Mouse (Mus musculus) layer of hippocampus, adult 9-10 months (tissue): ENCODE measurements around the gene Tmem236.
"Not testable (repeated sequence)": the region's sequence is repeated elsewhere in the genome, so short reads cannot be mapped to it uniquely, and the experiment has no call there.

ENCODE experiments used
- DNase-seq: peaks from one replicate; pipeline ENCODE4 v3.0.0; 2022; ENCODE audit warnings: low spot score

Gene Tmem236

DNA sequence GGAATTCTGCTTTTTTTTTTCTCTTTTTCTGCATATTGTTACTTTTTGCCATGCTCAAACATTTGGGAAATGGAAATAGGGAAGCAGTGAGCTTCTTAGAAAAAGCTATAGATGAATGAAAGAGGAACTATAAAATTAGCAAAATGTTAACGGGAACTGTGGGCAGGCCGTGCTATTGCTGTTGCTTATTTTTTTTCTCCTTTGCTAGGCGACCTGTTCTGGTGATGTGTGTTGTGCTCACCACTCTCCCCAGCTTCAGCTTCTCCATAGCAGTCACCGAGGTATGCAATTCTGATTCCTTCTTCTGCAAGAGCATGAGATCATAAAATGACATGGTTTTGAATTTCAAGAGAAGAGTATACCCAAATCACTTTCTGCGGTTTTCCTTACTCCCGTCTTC, 17.7 kb downstream of the Tmem236 start:
- DNase-seq, result no peak

DNA sequence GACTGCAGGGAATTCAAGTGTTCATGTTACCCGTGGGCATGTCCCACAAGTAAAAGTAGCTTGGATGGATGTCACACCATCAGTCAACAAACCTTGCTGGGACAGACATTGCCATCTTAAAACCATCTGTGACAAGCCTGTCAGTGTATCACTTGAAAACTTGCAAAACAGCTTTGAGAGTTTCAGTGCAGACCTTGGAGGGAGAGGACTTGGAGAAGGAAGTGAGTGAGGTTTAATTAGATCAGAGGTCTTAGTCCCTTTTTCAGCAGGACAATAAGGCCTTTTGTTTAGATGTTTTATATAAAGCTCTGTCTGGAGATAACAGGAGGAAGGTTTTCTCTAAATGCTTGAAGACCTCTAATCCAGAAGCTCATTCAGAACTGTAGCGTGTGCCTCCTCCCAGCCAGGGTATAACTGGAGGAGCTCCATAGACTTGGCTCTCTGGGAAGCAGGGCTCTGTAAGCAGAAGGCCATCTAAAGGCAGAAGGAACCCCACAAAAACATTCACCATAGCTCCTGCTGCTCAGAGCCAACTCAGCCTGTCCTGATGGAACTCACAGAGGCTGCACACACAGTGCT, 24.1 kb downstream of the Tmem236 start:
- not testable (repeated sequence) for DNase-seq

GRCm38 (mm10) chr2:14199621-14200020, 25.3 kb downstream of the Tmem236 start:
- DNase-seq, result no peak

DNA sequence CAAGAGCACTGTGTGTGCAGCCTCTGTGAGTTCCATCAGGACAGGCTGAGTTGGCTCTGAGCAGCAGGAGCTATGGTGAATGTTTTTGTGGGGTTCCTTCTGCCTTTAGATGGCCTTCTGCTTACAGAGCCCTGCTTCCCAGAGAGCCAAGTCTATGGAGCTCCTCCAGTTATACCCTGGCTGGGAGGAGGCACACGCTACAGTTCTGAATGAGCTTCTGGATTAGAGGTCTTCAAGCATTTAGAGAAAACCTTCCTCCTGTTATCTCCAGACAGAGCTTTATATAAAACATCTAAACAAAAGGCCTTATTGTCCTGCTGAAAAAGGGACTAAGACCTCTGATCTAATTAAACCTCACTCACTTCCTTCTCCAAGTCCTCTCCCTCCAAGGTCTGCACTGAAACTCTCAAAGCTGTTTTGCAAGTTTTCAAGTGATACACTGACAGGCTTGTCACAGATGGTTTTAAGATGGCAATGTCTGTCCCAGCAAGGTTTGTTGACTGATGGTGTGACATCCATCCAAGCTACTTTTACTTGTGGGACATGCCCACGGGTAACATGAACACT, 26.6 kb downstream of the Tmem236 start:
- DNase-seq, result not testable (repeated sequence)

DNA sequence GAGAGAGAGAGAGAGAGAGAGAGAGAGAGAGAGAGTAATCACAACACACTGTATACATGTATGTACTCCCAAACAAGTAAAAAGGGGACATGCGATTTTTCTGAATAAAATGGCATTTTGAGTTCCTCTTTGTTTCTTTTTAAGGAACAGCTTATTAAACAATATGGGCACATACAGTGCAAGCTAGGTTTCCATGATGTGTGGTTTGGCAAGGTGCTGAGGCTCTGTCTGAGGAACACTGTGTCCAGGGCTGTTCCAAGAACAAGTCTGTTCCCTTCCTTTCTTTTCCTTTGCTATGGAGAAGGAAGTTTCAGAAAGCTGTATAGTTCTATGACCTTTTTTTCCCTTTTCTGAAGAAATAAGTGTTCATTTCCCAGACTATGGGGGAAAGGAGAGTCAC, 30.0 kb downstream of the Tmem236 start:
- no peak for DNase-seq

DNA sequence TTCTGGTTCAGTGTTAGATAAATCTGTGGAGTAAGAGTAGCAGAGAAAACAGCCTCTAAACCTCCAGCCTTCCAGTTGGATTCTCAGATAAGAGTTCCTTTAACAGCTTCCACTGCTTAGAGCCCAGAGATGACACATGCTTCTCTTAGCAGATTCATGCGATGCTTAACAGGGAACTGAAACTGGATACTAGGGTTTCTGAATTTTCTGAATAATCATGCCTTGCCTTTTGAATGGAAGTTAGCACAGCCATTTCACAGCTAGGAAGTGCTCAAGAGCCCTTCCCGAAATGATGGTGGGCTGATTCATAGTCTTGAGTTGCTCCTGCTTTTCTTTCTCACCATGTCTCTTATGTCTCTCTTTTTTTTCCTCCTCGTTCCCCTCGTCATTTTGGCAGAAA, 32.5 kb downstream of the Tmem236 start:
- DNase-seq, result no peak

DNA sequence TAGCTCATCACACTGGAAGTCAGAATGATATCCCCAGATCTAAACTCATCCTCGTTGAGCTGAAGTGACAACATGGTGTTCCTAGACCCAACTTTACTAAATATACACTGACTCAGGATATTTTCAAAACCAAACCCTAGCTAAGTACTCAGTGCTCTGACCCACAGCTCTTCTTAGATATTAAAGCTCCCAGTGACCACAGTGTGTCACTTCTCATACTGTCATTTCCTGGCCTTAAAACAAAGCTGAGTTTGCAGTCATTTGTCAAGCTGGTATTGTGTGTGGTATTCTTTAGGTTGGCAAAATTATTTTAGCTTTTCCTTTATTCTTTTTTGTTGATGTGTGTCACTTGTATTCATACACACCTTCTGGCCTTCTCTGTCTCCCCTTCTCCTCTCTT, 36.4 kb downstream of the Tmem236 start:
- no peak for DNase-seq

GRCm38 (mm10) chr2:14211606-14212005, 37.3 kb downstream of the Tmem236 start:
- DNase-seq, result no peak

GRCm38 (mm10) chr2:14214764-14215163, 40.4 kb downstream of the Tmem236 start:
- DNase-seq, result no peak

GRCm38 (mm10) chr2:14216653-14217052, 42.3 kb downstream of the Tmem236 start:
- DNase-seq, result no peak

GRCm38 (mm10) chr2:14218126-14218525, 43.8 kb downstream of the Tmem236 start:
- DNase-seq, result no peak

GRCm38 (mm10) chr2:14224387-14224786, 50.1 kb downstream of the Tmem236 start:
- DNase-seq, result no peak

GRCm38 (mm10) chr2:14228495-14228894, 54.2 kb downstream of the Tmem236 start:
- no peak for DNase-seq

GRCm38 (mm10) chr2:14229149-14229548, 54.8 kb downstream of the Tmem236 start, which contains the start of gene Mrc1:
Gene Mrc1, plus strand, starts transcription at chr2:14229392.
- DNase-seq, result no peak

- no peak for DNase-seq
Measured at GRCm38 (mm10) chr2:14229979-14230378, 55.7 kb downstream of the Tmem236 start.

DNA sequence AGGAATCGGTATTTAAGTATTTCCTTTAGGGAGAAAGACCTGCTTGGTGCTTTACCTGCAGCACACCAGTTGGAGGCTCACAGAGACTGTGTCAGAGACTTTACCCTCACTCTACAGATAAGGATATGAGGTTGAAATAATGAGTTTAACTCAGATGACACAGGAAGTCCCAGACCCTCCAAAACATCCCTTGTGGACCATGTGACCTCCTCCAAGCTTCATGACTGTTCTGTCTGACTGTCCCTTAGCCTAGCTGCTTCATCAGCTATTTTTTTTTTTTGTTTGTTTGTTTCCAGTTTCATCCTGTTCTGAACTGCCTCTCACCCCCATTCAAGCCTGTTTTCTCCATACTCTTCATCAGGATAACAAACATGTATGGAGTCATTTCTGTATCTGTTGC, 58.6 kb downstream of the Tmem236 start:
- DNase-seq, result no peak

DNA sequence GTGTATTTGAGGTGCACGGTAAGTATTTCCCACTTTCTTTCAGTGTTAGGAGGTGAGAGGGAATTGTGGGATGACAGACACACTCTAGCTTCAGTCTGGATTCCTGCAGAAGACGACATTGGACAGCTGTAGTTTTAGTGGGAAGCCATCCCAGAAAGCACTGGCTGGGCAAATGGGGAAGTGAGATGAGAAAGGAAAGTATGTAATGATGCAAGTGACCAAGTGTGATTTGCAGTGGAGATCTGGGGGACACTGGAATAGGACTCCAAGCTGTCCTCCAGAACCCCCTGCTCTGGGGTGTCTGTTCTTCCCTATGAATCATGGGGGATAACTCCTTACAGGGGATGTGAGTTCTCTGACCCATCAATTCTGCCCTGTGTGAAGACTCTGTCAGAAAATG, 59.7 kb downstream of the Tmem236 start:
- DNase-seq, result no peak

GRCm38 (mm10) chr2:14235319-14235718, 61.0 kb downstream of the Tmem236 start:
- DNase-seq, result no peak

- no peak for DNase-seq
Measured at GRCm38 (mm10) chr2:14236920-14237319, 62.6 kb downstream of the Tmem236 start.

DNA sequence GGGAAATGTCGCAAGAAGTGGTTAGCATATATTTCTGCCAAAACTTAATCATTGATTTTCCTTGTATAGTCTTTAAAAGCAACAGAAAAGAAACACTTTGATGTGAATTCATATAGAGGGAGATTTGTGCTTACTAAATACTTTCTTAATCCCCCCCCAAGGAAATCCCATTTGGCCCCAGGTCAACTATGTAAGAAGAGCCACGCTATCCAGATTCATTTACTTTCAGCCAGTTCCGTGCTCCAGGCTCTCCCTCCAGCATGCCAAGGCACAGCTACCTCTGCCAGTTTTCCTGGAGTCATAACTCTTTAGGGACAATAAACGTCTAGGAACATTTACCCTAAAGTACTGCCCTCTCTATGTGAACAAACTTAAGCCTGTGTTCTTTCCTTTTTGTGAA, 63.4 kb downstream of the Tmem236 start:
- DNase-seq, result no peak

- no peak for DNase-seq
Measured at GRCm38 (mm10) chr2:14239151-14239550, 64.8 kb downstream of the Tmem236 start.

DNA sequence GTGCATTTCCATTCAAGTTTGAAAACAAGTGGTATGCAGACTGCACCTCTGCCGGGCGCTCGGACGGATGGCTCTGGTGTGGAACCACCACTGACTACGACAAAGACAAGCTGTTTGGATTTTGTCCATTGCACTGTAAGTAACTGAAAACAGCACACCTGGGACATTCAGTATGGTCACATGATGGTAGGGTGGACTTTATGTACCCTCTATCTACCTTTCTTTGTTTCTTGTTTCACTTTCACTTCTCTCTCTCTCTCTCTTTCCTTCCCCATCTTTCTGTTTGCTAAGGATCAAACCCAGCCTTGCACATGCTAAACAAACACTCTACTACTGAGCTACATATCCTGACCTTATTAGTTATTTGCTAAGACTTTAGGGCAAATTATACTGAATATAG, 69.8 kb downstream of the Tmem236 start:
- DNase-seq, result no peak

DNA sequence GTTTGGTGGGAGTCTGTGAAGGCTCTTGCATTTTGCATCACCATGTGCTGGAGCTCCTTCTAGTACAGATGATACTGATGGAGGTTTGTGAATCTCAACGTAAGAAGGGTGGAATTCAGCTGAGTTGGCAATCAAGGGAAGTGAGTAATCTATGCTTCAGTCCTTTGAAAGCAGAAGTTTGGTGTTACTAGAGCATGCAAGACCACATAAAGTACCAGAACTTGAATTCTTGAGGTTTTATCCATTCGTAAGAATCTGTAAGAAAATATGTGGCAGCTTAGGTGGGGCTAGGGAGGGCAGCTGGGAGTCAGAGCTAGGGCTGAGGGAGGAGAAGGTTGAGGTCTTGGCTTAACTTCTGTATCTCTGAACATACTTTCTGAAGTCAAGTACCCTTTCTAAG, 70.3 kb downstream of the Tmem236 start:
- DNase-seq, result no peak

- no peak for DNase-seq
Measured at GRCm38 (mm10) chr2:14249839-14250564, 75.7 kb downstream of the Tmem236 start.
